In the genomic region with DNA sequence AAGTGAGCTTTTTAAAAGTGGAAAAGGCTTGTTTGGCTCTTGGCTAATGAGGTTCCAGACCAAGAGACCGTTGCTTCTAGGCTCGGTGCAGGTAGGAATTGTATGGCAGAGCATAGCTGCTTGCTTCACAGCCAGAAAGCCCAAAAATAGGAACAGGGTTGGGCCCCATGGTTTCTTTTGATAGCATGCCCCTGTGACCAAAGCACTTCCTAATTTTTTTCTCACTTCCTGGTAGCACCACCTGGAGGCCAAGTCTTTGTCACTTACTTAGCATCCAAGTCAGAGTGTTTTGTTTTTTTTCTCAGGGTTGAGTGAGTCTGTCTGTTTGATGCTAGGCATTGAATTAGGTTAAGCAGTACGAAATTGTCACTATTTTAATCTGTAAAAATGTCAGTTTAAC, we compare ENCODE assay signal across 14 mouse cellular contexts. TPM values are rescaled to one million over a fixed set of nuclear protein-coding genes. Genes with fewer than 3 reads are reported as not detected.
DNase-seq lines count a peak whose midpoint lies in the region; ATAC-seq and TF ChIP-seq lines count a peak whose summit lies in the region.
"Had no signal": no experiment of that assay in that cellular context is flagged by ENCODE, and none has a peak within 500 bp of the region (broad histone marks: within the 10 kb centered on the region; RNA-seq: fewer than 3 reads in every experiment).

No protein-coding gene starts in this region.

- H3K4me1 ChIP-seq in forebrain, postnatal 0 days (ENCODE audit: insufficient read depth) = no peaks in the 10 kb centered on the region
- H3K4me1 ChIP-seq in forebrain, embryonic 10.5 days = no peaks in the 10 kb centered on the region
- peaks cover 6% of the 10 kb centered on the region for H3K4me1 ChIP-seq in embryonic fibroblast, embryonic 13.5 days (ENCODE audit: control insufficient read depth, insufficient read depth, low read length)
- no peaks in the 10 kb centered on the region for H3K4me1 ChIP-seq in small intestine, adult 2 months (ENCODE audit: control insufficient read depth, insufficient read depth, insufficient read length, low read length)
- H3K4me1 ChIP-seq: embryonic facial prominence, embryonic 13.5 days; limb, embryonic 12.5 days had no signal

- no peak overlapping the region for H3K4me2 ChIP-seq in forebrain, postnatal 0 days (ENCODE audit: low read depth)
- H3K4me2 ChIP-seq: embryonic facial prominence, embryonic 13.5 days; limb, embryonic 12.5 days had no signal

- no peak overlapping the region for H3K9ac ChIP-seq in forebrain, postnatal 0 days
- H3K9ac ChIP-seq: embryonic facial prominence, embryonic 13.5 days; limb, embryonic 12.5 days had no signal

- peaks cover 28% of the 10 kb centered on the region for H3K36me3 ChIP-seq in forebrain, postnatal 0 days (ENCODE audit: insufficient read depth)
- peaks cover 85% of the 10 kb centered on the region for H3K36me3 ChIP-seq in forebrain, embryonic 10.5 days (replicated peaks)
- H3K36me3 ChIP-seq in small intestine, adult 2 months (ENCODE audit: control insufficient read depth, insufficient read depth, low read length) = peaks cover 25% of the 10 kb centered on the region

- no peak overlapping the region for H3K27ac ChIP-seq in forebrain, postnatal 0 days (ENCODE audit: low read depth, low read length)
- no peak overlapping the region for H3K27ac ChIP-seq in forebrain, embryonic 10.5 days
- H3K27ac ChIP-seq in embryonic fibroblast, embryonic 13.5 days (ENCODE audit: insufficient read depth, low read length) = peak overlapping the region; percentile 99
- 0 out of 2 replicates have a peak overlapping the region, but pooled peaks have one; percentile 38 for H3K27ac ChIP-seq in small intestine, adult 2 months (ENCODE audit: insufficient read depth, low read depth, low read length)
- H3K27ac ChIP-seq: embryonic facial prominence, embryonic 13.5 days; limb, embryonic 12.5 days had no signal

- H3K4me3 ChIP-seq in forebrain, postnatal 0 days (ENCODE audit: low read depth, low read length) = no peak overlapping the region
- no peak overlapping the region for H3K4me3 ChIP-seq in forebrain, embryonic 10.5 days
- no peak overlapping the region for H3K4me3 ChIP-seq in embryonic fibroblast, embryonic 13.5 days (ENCODE audit: insufficient read depth, low read length)
- H3K4me3 ChIP-seq in small intestine, adult 2 months (ENCODE audit: low read depth, low read length) = no peak overlapping the region
- H3K4me3 ChIP-seq: embryonic facial prominence, embryonic 13.5 days; limb, embryonic 12.5 days had no signal

- no peak for TF ChIP-seq CTCF in forebrain, postnatal 0 days (IDR thresholded peaks at IDR 0.05; ENCODE audit: low read depth)
- no peak for TF ChIP-seq CTCF in embryonic fibroblast, embryonic 13.5 days (IDR thresholded peaks at IDR 0.05; ENCODE audit: borderline replicate concordance, insufficient read depth, low read length)
- no peak for TF ChIP-seq CTCF in small intestine, adult 2 months (IDR thresholded peaks at IDR 0.05; ENCODE audit: extremely low read depth, insufficient read length, insufficient replicate concordance, low read depth, low read length)

- 85% methylated on average over 3 of the region's 3 CpGs for WGBS in forebrain, postnatal 0 days
- 89% methylated on average over 3 of the region's 3 CpGs for WGBS in forebrain, embryonic 10.5 days
- WGBS in small intestine, adult 2 months = 57% methylated on average over 3 of the region's 3 CpGs

- peak; percentile 37; the same call in 1 of the 2 replicates for ATAC-seq in forebrain, postnatal 0 days
- ATAC-seq: midbrain, embryonic 16.5 days had no signal

- H3K27me3 ChIP-seq in forebrain, postnatal 0 days (ENCODE audit: insufficient read depth, low read length) = no peaks in the 10 kb centered on the region
- no peaks in the 10 kb centered on the region for H3K27me3 ChIP-seq in forebrain, embryonic 10.5 days (ENCODE audit: poor library complexity, severe bottlenecking)
- H3K27me3 ChIP-seq in small intestine, adult 2 months (ENCODE audit: control insufficient read depth, insufficient read depth, low read length) = no peaks in the 10 kb centered on the region
- H3K27me3 ChIP-seq: embryonic facial prominence, embryonic 13.5 days; limb, embryonic 12.5 days had no signal

- no peak for TF ChIP-seq POLR2A in embryonic fibroblast, embryonic 13.5 days (IDR thresholded peaks at IDR 0.05; ENCODE audit: low read depth, low read length)
- TF ChIP-seq POLR2A in small intestine, adult 2 months (IDR thresholded peaks at IDR 0.05; ENCODE audit: low read depth, low read length) = no peak

- H3K9me3 ChIP-seq in forebrain, postnatal 0 days (ENCODE audit: low read length) = no peaks in the 10 kb centered on the region
- H3K9me3 ChIP-seq in forebrain, embryonic 10.5 days = no peaks in the 10 kb centered on the region
- H3K9me3 ChIP-seq: embryonic facial prominence, embryonic 13.5 days; limb, embryonic 12.5 days had no signal

- peak; percentile 9 for DNase-seq in forebrain, postnatal 0 days
- no peak for DNase-seq in forebrain, embryonic 10.5 days (ENCODE audit: extremely low spot score, low spot score)
- DNase-seq in lung, postnatal 25 days (ENCODE audit: low spot score) = peak; percentile 56
- DNase-seq in lung, adult 18-20 months = no peak
- DNase-seq in right cerebral cortex, postnatal 10 days (ENCODE audit: low spot score in 2 of 2) = no peak
- no peak for DNase-seq in layer of hippocampus, adult 18-20 months (ENCODE audit: low spot score in 2 of 2)
- DNase-seq: gastrocnemius, postnatal 14 days; kidney, adult 8-10 months had no signal

RNA-seq across cellular contexts. Expression of a gene that starts 19.2 kb away (rescaled TPM):
- 69.4 and 75.6 TPM in 2 replicates for total RNA-seq in forebrain, postnatal 0 days (2014; rRNA removed)
- 46.4 and 61.3 TPM in 2 replicates for polyA plus RNA-seq in forebrain, postnatal 0 days (2015; fragmentation: Nextera tagmentation; extraction: Ambion mirVana)
- polyA plus RNA-seq in forebrain, embryonic 10.5 days (2016; fragmentation: Nextera tagmentation; extraction: Ambion mirVana) = 6.2 and 7.1 TPM in 2 replicates
- polyA plus RNA-seq in embryonic fibroblast, embryonic 13.5 days (2011; ENCODE audit: insufficient read length, low read depth, missing spikeins) = 6.7 and 7.0 TPM in 2 replicates
- polyA plus RNA-seq in small intestine, adult 2 months (2012; rRNA removed) = 1.7 and 1.9 TPM in 2 replicates
- 10 to 100 TPM; 37.5 to 38.6 TPM for total RNA-seq in layer of hippocampus, adult 18-20 months (2021)

RNA-seq across cellular contexts. Expression of a gene that starts 39.2 kb away (rescaled TPM):
- total RNA-seq in forebrain, postnatal 0 days (2014; rRNA removed) = 32.2 and 41.9 TPM in 2 replicates
- 30.9 and 31.6 TPM in 2 replicates for polyA plus RNA-seq in forebrain, postnatal 0 days (2015; fragmentation: Nextera tagmentation; extraction: Ambion mirVana)
- polyA plus RNA-seq in forebrain, embryonic 10.5 days (2016; fragmentation: Nextera tagmentation; extraction: Ambion mirVana) = 71.2 and 80.0 TPM in 2 replicates
- 41.4 and 42.8 TPM in 2 replicates for polyA plus RNA-seq in embryonic fibroblast, embryonic 13.5 days (2011; ENCODE audit: insufficient read length, low read depth, missing spikeins)
- 85.9 and 101 TPM in 2 replicates for polyA plus RNA-seq in small intestine, adult 2 months (2012; rRNA removed)
- 10 to 100 TPM; 42.6 to 46.8 TPM for total RNA-seq in layer of hippocampus, adult 18-20 months (2021)

RNA-seq across cellular contexts. Expression of a gene that starts 40.0 kb away (rescaled TPM):
- 58.9 and 65.6 TPM in 2 replicates for total RNA-seq in forebrain, postnatal 0 days (2014; rRNA removed)
- 84.0 and 84.7 TPM in 2 replicates for polyA plus RNA-seq in forebrain, postnatal 0 days (2015; fragmentation: Nextera tagmentation; extraction: Ambion mirVana)
- 99.5 and 107 TPM in 2 replicates for polyA plus RNA-seq in forebrain, embryonic 10.5 days (2016; fragmentation: Nextera tagmentation; extraction: Ambion mirVana)
- polyA plus RNA-seq in embryonic fibroblast, embryonic 13.5 days (2011; ENCODE audit: insufficient read length, low read depth, missing spikeins) = 85.9 and 90.2 TPM in 2 replicates
- 25.7 and 39.0 TPM in 2 replicates for polyA plus RNA-seq in small intestine, adult 2 months (2012; rRNA removed)
- 10 to 100 TPM; 53.5 to 54.1 TPM for total RNA-seq in layer of hippocampus, adult 18-20 months (2021)

RNA-seq across cellular contexts. Expression of a gene that starts 51.8 kb away (rescaled TPM):
- not detected in 2 replicates for total RNA-seq in forebrain, postnatal 0 days (2014; rRNA removed)
- polyA plus RNA-seq in forebrain, postnatal 0 days (2015; fragmentation: Nextera tagmentation; extraction: Ambion mirVana) = not detected in 2 replicates
- polyA plus RNA-seq in forebrain, embryonic 10.5 days (2016; fragmentation: Nextera tagmentation; extraction: Ambion mirVana) = not detected in 2 replicates
- not detected in 2 replicates for polyA plus RNA-seq in embryonic fibroblast, embryonic 13.5 days (2011; ENCODE audit: insufficient read length, low read depth, missing spikeins)
- polyA plus RNA-seq in small intestine, adult 2 months (2012; rRNA removed) = not detected in 2 replicates
- total RNA-seq in layer of hippocampus, adult 18-20 months (2021) = not detected
- total RNA-seq: gastrocnemius, postnatal 14 days had no signal
- polyA plus RNA-seq: brain, embryonic 14.5 days; embryonic facial prominence, embryonic 13.5 days; limb, embryonic 12.5 days; midbrain, embryonic 16.5 days had no signal

Comparison
In these comparisons a context has a peak if more than half of its experiments do, and no peak if none do; other contexts are left out.
1. DNase-seq: peak in forebrain, postnatal 0 days (single experiment) and lung, postnatal 25 days (single experiment); none in forebrain, embryonic 10.5 days (single experiment), lung, adult 18-20 months (0 of 2), right cerebral cortex, postnatal 10 days (0 of 2) and layer of hippocampus, adult 18-20 months (0 of 2).
2. H3K27ac ChIP-seq: peak in embryonic fibroblast, embryonic 13.5 days (single experiment) and small intestine, adult 2 months (single experiment); none in forebrain, postnatal 0 days (single experiment) and forebrain, embryonic 10.5 days (single experiment).